Mouse (Mus musculus) layer of hippocampus, adult 6 months (tissue): ENCODE results near the gene Slc15a2. TPM values are rescaled to one million over a fixed set of nuclear protein-coding genes. Genes with fewer than 3 reads are reported as not detected.

Experiments
- long read RNA-seq, 2 experiments: library from polyadenylated mRNA; unstranded; transcript quantifications; one replicate each; pipeline ENCODE4 v2.0.0; 2019 to 2020
- microRNA-seq: library from miRNA; unstranded; fragments of <30 nt; microRNA quantifications from one replicate; pipeline ENCODE4 v1.2.0, GENCODE M21; 2020
- polyA plus RNA-seq: library from polyadenylated mRNA; unstranded; fragments of <200 nt; fragmentation: Nextera tagmentation; gene quantifications from 2 replicates; pipeline ENCODE4 v1.2.3, GENCODE M21; 2021

Slc15a2 gene
- 27.2 and 30.3 TPM in 2 replicates for polyA plus RNA-seq
- long read RNA-seq, experiment 1, transcript Slc15a2-205 (7 exons, 1,068 nt), result major isoform, 16 of 58 reads
- long read RNA-seq, experiment 1, partial matches to known transcripts, result 4 of 58 reads
- long read RNA-seq, experiment 1, other reads (novel, unspliced or antisense), result 33 of 58 reads
- long read RNA-seq, experiment 2, transcript Slc15a2-201 (22 exons, 3,994 nt), result major isoform, 30 of 60 reads
- long read RNA-seq, experiment 2, partial matches to known transcripts, result 11 of 60 reads
- long read RNA-seq, experiment 2, other reads (novel, unspliced or antisense), result 15 of 60 reads

GRCm38 (mm10) chr16:36784594-36785313 lies at the start of gene Slc15a2:
Gene Slc15a2, minus strand, starts transcription at chr16:36784962.

GRCm38 (mm10) chr16:36828054-36828786 lies 43.5 kb upstream of the Slc15a2 start, which contains the start of gene Iqcb1:
Gene Iqcb1, plus strand, starts transcription at chr16:36828385.

Small RNA genes lying within 50 kb of the gene (microRNA-seq; reads per million reads assigned to microRNA genes)
- not detected for gene Gm22617

Other genes starting within 250 kb of the Slc15a2 start
- gene Casr, start 222.8 kb downstream of the Slc15a2 start, polyA plus RNA-seq, result 0.38 and 0.53 TPM in 2 replicates
- gene Cd86, start 118.9 kb downstream of the Slc15a2 start, polyA plus RNA-seq, result 1.7 and 2.3 TPM in 2 replicates
- 0.30 and 0.40 TPM in 2 replicates for gene Ildr1, start 91.0 kb downstream of the Slc15a2 start, polyA plus RNA-seq
- gene Iqcb1, start 43.4 kb upstream of the Slc15a2 start, polyA plus RNA-seq, result 61.4 and 62.6 TPM in 2 replicates
- 2.5 and 2.6 TPM in 2 replicates for gene Eaf2, start 90.0 kb upstream of the Slc15a2 start, polyA plus RNA-seq
- gene Golgb1, start 90.2 kb upstream of the Slc15a2 start, polyA plus RNA-seq, result 148 and 173 TPM in 2 replicates
- 2.3 and 3.5 TPM in 2 replicates for gene Hcls1, start 150.0 kb upstream of the Slc15a2 start, polyA plus RNA-seq
- not detected in 2 replicates for gene Fbxo40, start 205.5 kb upstream of the Slc15a2 start, polyA plus RNA-seq
- 0.18 and 0.24 TPM in 2 replicates for gene Polq, start 226.8 kb upstream of the Slc15a2 start, polyA plus RNA-seq